Mouse (Mus musculus) gastrocnemius, adult 18-20 months (tissue): Measurements from ENCODE around the gene Sept10. TPM values are rescaled to one million over a fixed set of nuclear protein-coding genes. Genes with fewer than 3 reads are reported as not detected.

Experiments used
- total RNA-seq, 2 experiments: library from RNA; stranded (reverse); gene quantifications; 2 replicates each; pipeline ENCODE4 v1.2.3; 2021

The Sept10 gene
- total RNA-seq, 2 experiments from 2014 or later, result 6.5 to 8.5 TPM

Other genes with a start within 250 kb of the Sept10 start
- under 1 TPM; 0.66 to 0.78 TPM for gene Sowahc, start 106 bp upstream of the Sept10 start, total RNA-seq
- 10 to 100 TPM; 32.0 to 41.6 TPM for gene P4ha1, start 101.4 kb upstream of the Sept10 start, total RNA-seq
- 100 to 1,000 TPM; 113 to 128 TPM for gene Gm10273, start 173.8 kb upstream of the Sept10 start, total RNA-seq
- not detected for gene Pla2g12b, start 181.8 kb upstream of the Sept10 start, total RNA-seq
- gene Oit3, start 219.9 kb upstream of the Sept10 start, total RNA-seq, result not detected